In the genomic region with DNA sequence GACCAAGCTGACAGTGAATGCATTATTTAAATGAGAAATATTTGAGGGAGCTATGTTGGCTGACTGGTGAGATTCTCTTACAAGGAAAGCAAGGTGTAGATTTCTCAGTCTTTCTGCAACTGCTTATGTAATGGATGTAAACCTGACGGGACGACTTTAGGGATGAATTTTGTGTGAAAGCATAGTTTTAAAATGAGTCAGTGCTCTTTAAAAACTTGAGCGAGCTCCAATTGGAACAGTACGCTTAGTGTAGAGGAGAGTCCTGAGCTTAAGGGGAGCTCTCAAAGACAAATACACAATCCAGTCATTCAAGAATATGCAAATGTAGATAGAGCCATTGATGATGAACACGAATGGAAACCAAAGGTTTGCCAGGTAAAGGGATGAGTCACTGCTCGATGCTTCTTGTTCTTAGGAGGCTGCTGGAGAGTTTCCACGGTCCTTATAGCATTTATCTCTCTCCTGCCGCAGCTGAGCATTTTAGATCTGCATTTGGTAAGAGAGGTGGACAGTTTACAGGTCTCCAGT, we compare ENCODE assay signal across 23 mouse cellular contexts. TPM values are rescaled to one million over a fixed set of nuclear protein-coding genes. Genes with fewer than 3 reads are reported as not detected.
"Had no signal": no experiment of that assay in that cellular context is flagged by ENCODE, and none has a peak within 500 bp of the region (broad histone marks: within the 10 kb centered on the region; RNA-seq: fewer than 3 reads in every experiment).

No protein-coding gene starts in this region.

- H3K4me2 ChIP-seq: limb, embryonic 13.5 days; liver, embryonic 12.5 days; liver, embryonic 15.5 days; midbrain, embryonic 12.5 days; neural tube, embryonic 13.5 days; stomach, embryonic 15.5 days had no signal

- H3K27ac ChIP-seq: kidney, postnatal 0 days; layer of hippocampus, adult 2 months; limb, embryonic 10.5 days; limb, embryonic 13.5 days; liver, embryonic 12.5 days; liver, embryonic 15.5 days; midbrain, embryonic 12.5 days; neural tube, embryonic 13.5 days; stomach, embryonic 15.5 days had no signal

- ATAC-seq: liver, embryonic 12.5 days; midbrain, embryonic 16.5 days had no signal

- H3K4me3 ChIP-seq: layer of hippocampus, adult 2 months; limb, embryonic 10.5 days; limb, embryonic 13.5 days; liver, embryonic 12.5 days; liver, embryonic 15.5 days; midbrain, embryonic 12.5 days; myocyte; neural tube, embryonic 13.5 days; stomach, embryonic 15.5 days had no signal

- DNase-seq: kidney, postnatal 25 days; layer of hippocampus, adult 9-11 months; liver; lung, adult 2 months; lung, postnatal 14 days; lung, postnatal 4 days; retina, postnatal 1 day; right cerebral cortex, postnatal 25 days; spleen, adult 18-20 months; thymus, adult 18-20 months; thymus, postnatal 36 days had no signal

- H3K9ac ChIP-seq: limb, embryonic 13.5 days; liver, embryonic 12.5 days; liver, embryonic 15.5 days; midbrain, embryonic 12.5 days; neural tube, embryonic 13.5 days; stomach, embryonic 15.5 days had no signal

- H3K4me1 ChIP-seq: limb, embryonic 10.5 days; limb, embryonic 13.5 days; liver, embryonic 12.5 days; liver, embryonic 15.5 days; midbrain, embryonic 12.5 days; neural tube, embryonic 13.5 days; stomach, embryonic 15.5 days had no signal

- H3K36me3 ChIP-seq: limb, embryonic 10.5 days; limb, embryonic 13.5 days; liver, embryonic 12.5 days; liver, embryonic 15.5 days; midbrain, embryonic 12.5 days; neural tube, embryonic 13.5 days; stomach, embryonic 15.5 days had no signal

- H3K9me3 ChIP-seq: limb, embryonic 10.5 days; limb, embryonic 13.5 days; liver, embryonic 12.5 days; liver, embryonic 15.5 days; midbrain, embryonic 12.5 days; neural tube, embryonic 13.5 days; stomach, embryonic 15.5 days had no signal

- H3K27me3 ChIP-seq: liver, embryonic 15.5 days had no signal

RNA-seq across cellular contexts. Expression of a gene that starts 6.8 kb away (rescaled TPM):
- polyA plus RNA-seq: myocyte; neural tube, embryonic 13.5 days; testis, adult 2 months had no signal
